Mouse (Mus musculus): ENCODE results near the gene Sobp.

Gene Sobp

GRCm38 (mm10) chr10:42995484-42995895, 178.8 kb downstream of the Sobp start:
- no peak for DNase-seq (ENCODE audit: low read depth, low spot score)

- no peak for DNase-seq (ENCODE audit: low read depth, low spot score)
Observed at GRCm38 (mm10) chr10:42994331-42994782, 180.0 kb downstream of the Sobp start.

GRCm38 (mm10) chr10:42991018-42991417, 183.3 kb downstream of the Sobp start:
- no peak for DNase-seq (ENCODE audit: low read depth, low spot score)

GRCm38 (mm10) chr10:42989910-42990309, 184.4 kb downstream of the Sobp start:
- peak; percentile 89 for DNase-seq (ENCODE audit: low read depth, low spot score)

GRCm38 (mm10) chr10:42988627-42989026, 185.7 kb downstream of the Sobp start:
- DNase-seq (ENCODE audit: low read depth, low spot score): peak; percentile 88

GRCm38 (mm10) chr10:42987594-42988052, 186.7 kb downstream of the Sobp start:
- DNase-seq (ENCODE audit: low read depth, low spot score): peak; percentile 64

GRCm38 (mm10) chr10:42984886-42985285, 189.4 kb downstream of the Sobp start:
- DNase-seq (ENCODE audit: low read depth, low spot score): no peak

- DNase-seq (ENCODE audit: low read depth, low spot score): no peak
Observed at GRCm38 (mm10) chr10:42980999-42981757, 193.2 kb downstream of the Sobp start.

GRCm38 (mm10) chr10:42978346-42978745, 196.0 kb downstream of the Sobp start:
- no peak for DNase-seq (ENCODE audit: low read depth, low spot score)

- DNase-seq (ENCODE audit: low read depth, low spot score): no peak
Observed at GRCm38 (mm10) chr10:42976577-42976976, 197.8 kb downstream of the Sobp start.

- DNase-seq (ENCODE audit: low read depth, low spot score): no peak
Observed at GRCm38 (mm10) chr10:42973537-42973936, 200.8 kb downstream of the Sobp start.

- peak; percentile 88 for DNase-seq (ENCODE audit: low read depth, low spot score)
Observed at GRCm38 (mm10) chr10:42972504-42973172, 201.7 kb downstream of the Sobp start.

GRCm38 (mm10) chr10:42968332-42968731, 206.0 kb downstream of the Sobp start:
- DNase-seq (ENCODE audit: low read depth, low spot score): peak; percentile 87

GRCm38 (mm10) chr10:42963061-42963460, 211.3 kb downstream of the Sobp start:
- DNase-seq (ENCODE audit: low read depth, low spot score): no peak

GRCm38 (mm10) chr10:42962655-42963054, 211.7 kb downstream of the Sobp start:
- DNase-seq (ENCODE audit: low read depth, low spot score): no peak

GRCm38 (mm10) chr10:42962181-42962601, 212.1 kb downstream of the Sobp start:
- no peak for DNase-seq (ENCODE audit: low read depth, low spot score)

GRCm38 (mm10) chr10:42961771-42962170, 212.6 kb downstream of the Sobp start:
- DNase-seq (ENCODE audit: low read depth, low spot score): no peak

- no peak for DNase-seq (ENCODE audit: low read depth, low spot score)
Observed at GRCm38 (mm10) chr10:42958686-42959085, 215.6 kb downstream of the Sobp start.

- DNase-seq (ENCODE audit: low read depth, low spot score): peak; percentile 80
Observed at GRCm38 (mm10) chr10:42957881-42958651, 216.3 kb downstream of the Sobp start.

GRCm38 (mm10) chr10:42955205-42955604, 219.1 kb downstream of the Sobp start:
- no peak for DNase-seq (ENCODE audit: low read depth, low spot score)

GRCm38 (mm10) chr10:42953601-42954000, 220.7 kb downstream of the Sobp start:
- DNase-seq (ENCODE audit: low read depth, low spot score): no peak

All from ZHBTc4 (cell line).